Mouse (Mus musculus): ENCODE results near the gene Ccr7.

Gene Ccr7

DNA sequence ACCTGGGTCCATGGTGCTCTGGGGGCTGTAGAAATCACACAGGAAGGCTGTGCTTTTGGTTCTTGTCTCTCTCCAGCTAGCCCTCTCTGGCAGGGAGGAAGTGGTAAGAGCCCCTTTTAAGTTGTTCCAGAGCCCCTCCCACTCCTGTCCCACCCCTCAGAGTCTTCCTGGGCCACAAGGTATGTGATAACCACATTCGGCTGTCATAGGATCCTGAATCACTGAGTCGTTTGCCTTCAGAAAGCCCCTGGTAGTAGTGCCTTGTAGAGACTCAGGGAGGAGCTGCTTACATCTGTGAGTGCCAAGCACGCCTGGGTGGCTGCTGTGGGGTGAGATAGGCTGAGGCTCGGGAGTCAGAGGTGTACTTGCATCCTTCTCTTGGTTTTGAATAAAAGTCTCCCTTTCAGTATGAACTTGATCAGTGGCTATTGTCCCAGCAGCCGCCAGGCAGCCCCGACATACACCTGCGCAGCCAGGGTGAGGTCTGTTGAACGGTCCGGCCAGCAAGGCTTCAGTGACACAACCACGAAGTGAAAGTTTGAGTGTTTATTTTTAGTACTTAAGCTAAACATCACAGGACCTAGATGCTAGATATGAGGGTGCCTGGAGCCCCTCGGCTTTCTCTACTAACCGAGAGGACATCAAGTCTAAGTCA is at the start of gene Ccr7:
TSS of gene Ccr7 (minus strand) at position 91 of the 655 bp plus-strand sequence.
- no peak for DNase-seq (ENCODE audit: low read depth)

- DNase-seq (ENCODE audit: low read depth), result no peak
These were observed 34.3 kb upstream of the Ccr7 start for GRCm38 (mm10) chr11:99189154-99189582.

- no peak for DNase-seq (ENCODE audit: low read depth)
These were observed 32.5 kb upstream of the Ccr7 start for GRCm38 (mm10) chr11:99187348-99187747.

DNA sequence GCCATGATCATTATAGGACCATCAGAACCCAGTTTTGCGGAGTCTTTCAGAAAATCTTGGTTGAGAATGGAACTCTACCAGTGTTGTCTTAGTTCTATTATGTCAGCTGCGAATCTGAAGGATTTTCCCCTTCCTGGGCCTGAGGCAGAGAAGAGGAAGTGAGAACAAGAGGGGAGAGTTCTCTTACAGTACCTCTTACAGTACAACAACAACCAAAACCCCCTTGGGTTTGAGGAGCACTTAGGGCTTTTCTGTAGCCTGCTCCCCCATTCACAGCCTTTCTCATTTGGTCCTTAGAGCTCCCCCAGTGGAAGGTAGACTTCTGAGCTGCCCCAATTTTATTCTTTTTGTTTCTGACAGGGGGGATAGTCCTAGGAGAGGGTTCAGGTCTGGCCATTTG is 32.0 kb upstream of the Ccr7 start:
- no peak for DNase-seq (ENCODE audit: low read depth)

DNA sequence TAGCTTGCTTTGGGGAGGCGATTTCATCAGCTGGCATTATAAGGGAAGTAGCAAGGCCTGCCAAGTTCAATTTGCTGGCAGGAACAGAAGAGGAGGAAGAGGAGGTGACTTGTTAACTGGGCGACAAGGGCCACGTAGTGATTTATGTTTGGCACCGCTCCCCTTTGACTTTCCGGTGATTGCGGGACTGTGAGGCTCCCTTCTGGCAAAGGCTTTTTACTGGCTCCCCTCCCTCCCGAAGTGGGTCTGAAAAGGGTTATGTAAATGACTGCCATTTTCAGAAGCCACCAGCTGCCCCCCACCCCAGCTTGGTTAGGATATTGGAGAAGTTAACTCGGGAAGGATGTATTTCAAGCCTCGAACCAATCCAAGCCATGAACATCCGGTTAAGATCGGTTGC is 27.7 kb upstream of the Ccr7 start:
- no peak for DNase-seq (ENCODE audit: low read depth)

DNA sequence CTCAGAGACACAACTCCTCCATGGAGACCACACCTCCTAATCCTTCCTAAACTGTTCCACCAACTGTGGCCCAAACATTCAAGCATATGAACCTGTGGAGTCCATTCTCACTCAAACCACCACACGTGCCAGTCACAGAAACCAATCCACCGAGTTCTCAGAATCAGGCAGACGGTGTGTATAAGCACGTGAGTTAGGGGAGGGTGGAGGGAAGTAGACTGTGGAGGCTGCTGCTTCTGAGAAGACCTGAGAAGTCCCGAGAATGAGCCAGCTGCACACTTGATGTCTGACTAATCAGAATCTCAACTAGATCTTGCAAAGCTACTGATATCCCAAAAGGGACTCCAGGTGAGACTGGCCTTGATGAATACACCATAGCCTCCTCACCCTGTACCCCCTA is 25.2 kb upstream of the Ccr7 start:
- DNase-seq (ENCODE audit: low read depth), result no peak

GRCm38 (mm10) chr11:99177925-99178198 is 23.0 kb upstream of the Ccr7 start:
- DNase-seq (ENCODE audit: low read depth), result no peak

GRCm38 (mm10) chr11:99177054-99177924 is 22.4 kb upstream of the Ccr7 start:
- DNase-seq (ENCODE audit: low read depth), result no peak

DNA sequence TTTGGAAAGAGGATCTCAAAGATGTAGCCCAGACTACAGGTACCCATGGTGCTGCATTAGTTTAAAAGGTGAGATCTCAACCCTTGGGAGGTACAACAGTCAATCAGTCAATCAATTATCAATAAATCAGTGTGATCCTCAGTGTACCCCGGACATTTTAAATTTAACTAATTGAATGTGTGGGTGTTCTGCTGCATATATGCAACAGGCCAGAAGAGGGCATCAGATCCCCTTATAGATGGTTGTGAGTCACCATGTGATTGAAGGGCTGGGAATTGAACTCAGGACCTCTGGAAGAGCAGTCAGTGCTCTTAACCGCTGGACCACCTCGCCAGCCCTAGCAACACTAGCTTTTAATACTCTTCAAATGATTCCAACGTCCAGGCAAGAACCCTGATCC is 17.1 kb upstream of the Ccr7 start:
- no peak for DNase-seq (ENCODE audit: low read depth)

- DNase-seq (ENCODE audit: low read depth), result no peak
These were observed 16.6 kb upstream of the Ccr7 start for GRCm38 (mm10) chr11:99171442-99171841.

DNA sequence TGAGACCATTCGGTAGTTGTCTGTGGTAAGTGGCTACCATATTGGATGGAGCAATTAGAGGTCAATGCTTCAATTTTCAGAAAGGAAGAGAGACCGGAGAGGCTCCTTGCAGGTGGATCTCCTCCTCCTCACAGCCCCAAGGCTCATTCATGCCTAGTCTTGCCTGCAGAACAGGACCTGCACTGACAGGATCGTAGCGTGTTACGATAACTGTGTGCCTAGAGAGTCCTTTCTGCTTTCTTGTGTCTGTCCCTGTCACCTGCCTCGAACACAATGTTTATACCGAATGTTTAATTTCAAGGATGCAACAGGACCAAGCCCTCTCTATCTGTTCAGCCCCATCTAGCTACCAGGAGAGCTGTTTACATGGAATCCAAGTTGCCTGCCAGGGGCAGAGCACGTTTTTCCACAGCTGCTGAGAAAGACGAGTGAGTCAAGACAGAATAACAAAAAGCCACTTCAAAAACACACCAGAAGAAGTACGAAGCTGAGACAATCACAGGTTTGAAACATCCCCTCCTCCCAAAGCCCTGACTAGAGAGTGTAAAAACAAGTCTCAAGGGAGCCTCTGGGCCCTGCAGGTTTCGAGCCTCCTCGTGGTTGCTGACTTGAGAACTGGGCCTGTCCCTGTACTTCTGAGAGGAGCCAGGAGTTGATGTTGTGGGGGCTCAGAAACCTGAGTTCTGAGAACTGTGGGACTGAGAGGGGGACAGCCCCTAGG is 15.8 kb upstream of the Ccr7 start:
- no peak for DNase-seq (ENCODE audit: low read depth)

GRCm38 (mm10) chr11:99170005-99170404 is 15.1 kb upstream of the Ccr7 start:
- DNase-seq (ENCODE audit: low read depth), result no peak

- DNase-seq (ENCODE audit: low read depth), result no peak
These were observed 14.6 kb upstream of the Ccr7 start for GRCm38 (mm10) chr11:99169438-99169837.

DNA sequence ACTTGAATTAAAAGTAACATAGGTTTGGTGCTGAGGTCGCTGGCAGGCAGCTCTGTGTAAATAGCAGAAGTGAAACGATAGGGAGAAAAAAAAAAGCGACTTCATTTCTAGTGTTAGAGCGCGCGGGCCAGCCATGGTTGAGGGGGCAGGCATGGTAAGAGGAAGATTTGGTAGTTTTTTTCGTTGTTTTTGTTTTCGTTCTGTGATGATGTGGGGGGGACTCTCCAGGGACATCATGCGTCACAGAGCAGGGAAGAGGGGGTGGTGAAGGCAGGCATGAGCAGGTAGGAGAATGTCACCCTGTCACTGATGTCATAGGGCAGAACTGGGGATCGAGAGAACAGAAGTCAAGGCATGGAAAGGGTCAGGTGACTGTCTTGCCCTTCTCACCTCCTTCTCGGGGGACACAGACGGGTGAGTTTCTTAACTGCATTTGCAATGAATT is 13.2 kb upstream of the Ccr7 start:
- no peak for DNase-seq (ENCODE audit: low read depth)

DNA sequence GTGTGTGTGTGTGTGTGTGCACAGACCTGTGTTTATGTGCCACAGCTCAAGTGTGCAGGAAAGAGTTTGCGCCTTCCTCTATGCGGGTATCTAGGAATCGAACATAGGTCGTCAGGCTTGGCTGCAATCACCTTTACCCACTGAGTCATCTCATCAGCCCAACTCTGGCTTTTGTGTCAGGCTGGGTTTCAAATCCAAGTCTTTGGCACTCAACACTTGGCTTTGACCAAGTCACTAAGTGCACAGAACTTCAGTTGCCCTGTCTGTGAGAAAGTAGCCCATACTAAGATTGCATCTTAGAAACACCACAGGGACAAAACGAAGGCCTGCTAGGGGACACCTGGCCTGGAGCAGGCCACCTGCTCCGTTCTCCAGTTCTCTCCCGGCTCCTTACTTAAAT is 12.7 kb upstream of the Ccr7 start:
- DNase-seq (ENCODE audit: low read depth), result no peak

DNA sequence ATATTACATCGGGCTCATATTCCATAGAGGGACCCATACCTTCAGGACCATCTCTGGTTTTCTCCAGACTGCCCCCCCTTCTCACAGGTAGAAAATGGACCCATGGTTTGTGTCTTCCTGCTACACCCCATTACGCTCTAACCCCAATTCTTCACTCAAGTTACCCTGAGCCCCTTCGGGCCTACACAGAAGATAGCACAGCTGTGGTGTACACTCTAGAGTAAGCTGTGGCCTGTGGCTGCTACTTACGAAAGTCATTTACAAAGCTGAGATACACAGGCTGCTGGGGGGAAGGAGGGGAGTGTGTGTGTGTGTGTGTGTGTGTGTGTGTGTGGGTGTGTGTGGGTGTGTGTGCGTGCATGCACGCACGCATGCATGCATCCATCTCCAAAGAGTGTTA is 11.4 kb upstream of the Ccr7 start:
- DNase-seq (ENCODE audit: low read depth), result no peak

- no peak for DNase-seq (ENCODE audit: low read depth)
These were observed 10.3 kb upstream of the Ccr7 start for GRCm38 (mm10) chr11:99165031-99165752.

GRCm38 (mm10) chr11:99162972-99163686 is 8.3 kb upstream of the Ccr7 start:
- no peak for DNase-seq (ENCODE audit: low read depth)

GRCm38 (mm10) chr11:99161648-99162047 is 6.8 kb upstream of the Ccr7 start:
- no peak for DNase-seq (ENCODE audit: low read depth)

- no peak for DNase-seq (ENCODE audit: low read depth)
These were observed 5.4 kb upstream of the Ccr7 start for GRCm38 (mm10) chr11:99160228-99160627.

DNA sequence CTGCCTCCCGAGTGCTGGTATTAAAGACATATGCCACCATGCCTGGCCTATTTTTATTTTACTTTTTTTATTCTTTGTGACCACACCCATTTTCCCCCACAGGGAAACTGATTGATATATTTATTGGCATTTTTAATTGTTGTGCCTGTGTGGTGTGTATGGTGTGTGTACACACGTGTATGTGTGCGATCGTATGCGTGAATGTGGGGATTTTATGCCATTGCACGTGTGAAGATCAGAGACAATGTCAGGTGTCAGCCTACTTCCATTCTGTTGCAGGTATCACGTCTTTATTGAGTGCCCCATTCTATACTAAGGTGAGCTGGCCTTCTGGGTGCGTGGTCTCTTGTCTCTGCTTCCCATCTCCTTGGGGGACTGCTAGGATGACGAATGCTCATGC is 940 bp upstream of the Ccr7 start:
- no peak for DNase-seq (ENCODE audit: low read depth)

Data from fibroblast of lung, adult 2 months (primary cell).